Mouse (Mus musculus) splenic B cell, adult 2 months (primary cell): ENCODE data around the gene Gpr84.

Source experiments
- DNase-seq: peaks from one replicate; pipeline ENCODE4 v3.0.0-alpha.2; 2011; ENCODE audit warnings: low read depth, low spot score
- H3K27me3 ChIP-seq: 2 replicates; pipeline ENCODE4 v1.6.1; 2012; ENCODE audit warnings: mild to moderate bottlenecking, low read length, moderate library complexity, mixed read lengths; ENCODE audit not compliant: control insufficient read depth, poor library complexity, insufficient read depth, severe bottlenecking
- H3K36me3 ChIP-seq: 2 replicates; pipeline ENCODE4 v1.6.1; 2012; ENCODE audit warnings: mild to moderate bottlenecking, low read length, moderate library complexity, mixed read lengths; ENCODE audit not compliant: control insufficient read depth, poor library complexity, insufficient read depth, severe bottlenecking

Gpr84 gene

GRCm38 (mm10) chr15:103305070-103305678, 5.2 kb downstream of the Gpr84 start:
- H3K36me3 ChIP-seq = no peaks in the 10 kb centered on the region
- no peaks in the 10 kb centered on the region for H3K27me3 ChIP-seq
- DNase-seq = peak; percentile 94

DNA sequence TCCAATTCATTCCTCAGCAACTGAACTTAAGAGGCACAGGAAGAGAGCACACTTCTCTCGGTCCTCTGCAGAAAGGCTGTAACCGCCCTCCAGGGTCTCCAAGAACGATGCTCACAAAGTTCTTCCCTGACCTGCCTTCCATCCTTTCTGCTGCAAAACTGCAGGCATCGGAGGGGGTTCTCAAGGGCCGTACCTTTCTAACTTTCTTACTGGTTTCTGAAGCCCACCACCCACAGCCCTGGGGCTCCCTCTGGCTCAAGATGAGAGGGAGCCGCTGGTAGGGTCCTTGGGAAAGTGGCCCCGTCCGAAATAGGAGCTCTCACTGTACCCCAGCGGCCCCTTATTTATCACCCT, 5.8 kb downstream of the Gpr84 start:
- peak; percentile 13 for DNase-seq
- no peaks in the 10 kb centered on the region for H3K36me3 ChIP-seq
- H3K27me3 ChIP-seq = no peaks in the 10 kb centered on the region

GRCm38 (mm10) chr15:103303916-103304615, 6.3 kb downstream of the Gpr84 start:
- no peaks in the 10 kb centered on the region for H3K27me3 ChIP-seq
- H3K36me3 ChIP-seq = no peaks in the 10 kb centered on the region
- no peak for DNase-seq

DNA sequence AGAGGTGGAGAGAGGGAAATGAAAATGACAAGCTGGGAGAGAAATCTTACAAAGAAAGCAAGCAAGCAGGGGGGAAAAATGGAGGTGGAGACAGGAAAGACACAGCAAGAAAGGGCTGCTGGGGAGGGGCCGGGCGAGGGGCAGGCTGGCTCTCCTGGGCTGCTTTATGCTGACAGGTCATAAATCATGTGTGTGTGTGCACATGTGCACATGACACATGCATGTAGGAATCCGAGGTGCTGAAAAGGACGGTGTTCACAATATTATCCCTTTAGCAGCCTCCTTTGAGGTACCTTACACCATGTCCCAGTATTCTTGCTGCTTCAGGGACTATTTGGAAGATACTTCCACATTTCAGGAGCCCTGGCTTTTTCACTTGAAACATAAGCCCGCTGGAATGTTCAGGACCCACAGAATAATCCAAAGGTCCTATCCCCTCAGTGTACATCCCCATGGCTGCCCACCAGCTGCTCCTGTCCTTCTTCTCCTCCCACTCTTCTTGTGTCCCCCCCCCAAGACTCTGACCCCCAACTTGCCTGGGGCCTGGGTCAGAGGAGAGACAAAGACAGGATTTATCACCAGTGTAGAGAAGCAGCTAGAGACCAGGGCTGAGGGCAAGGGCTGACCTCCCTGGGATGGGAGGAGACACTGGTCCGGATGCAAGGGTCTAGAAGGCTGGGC, 7.9 kb downstream of the Gpr84 start:
- DNase-seq = no peak
- H3K27me3 ChIP-seq = no peaks in the 10 kb centered on the region
- H3K36me3 ChIP-seq = no peaks in the 10 kb centered on the region; the same call in 1 of the 2 replicates

GRCm38 (mm10) chr15:103301547-103302340, 8.7 kb downstream of the Gpr84 start:
- no peaks in the 10 kb centered on the region for H3K27me3 ChIP-seq
- DNase-seq = no peak
- peaks cover under 1% of the 10 kb centered on the region; the same call in 1 of the 2 replicates for H3K36me3 ChIP-seq

DNA sequence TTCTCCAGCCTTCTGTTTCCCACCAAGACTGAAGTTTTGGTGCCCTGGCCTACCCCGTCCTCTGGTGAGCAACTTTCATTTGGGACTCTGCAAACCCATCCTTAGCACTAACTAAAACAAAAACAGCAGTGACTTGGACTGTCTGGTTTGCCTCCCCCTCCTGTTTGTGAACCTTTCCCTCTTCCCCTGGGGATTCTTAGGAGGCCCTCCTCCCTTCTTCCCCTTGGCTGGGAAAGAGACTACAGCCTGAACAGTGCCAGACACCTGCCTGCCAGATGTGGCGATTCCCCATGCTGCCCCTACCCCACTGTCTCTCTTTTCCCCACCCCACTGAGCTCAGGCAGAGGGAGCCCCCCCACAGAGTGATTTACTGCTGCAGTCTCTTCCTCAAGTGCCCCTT, 9.4 kb downstream of the Gpr84 start:
- DNase-seq = no peak
- peaks cover 3% of the 10 kb centered on the region; the same call in 1 of the 2 replicates for H3K36me3 ChIP-seq
- H3K27me3 ChIP-seq = no peaks in the 10 kb centered on the region

- no peak for DNase-seq
- Histone ChIP-seq H3K27me3 (no peaks in the 10 kb centered on the region), H3K36me3 (peaks cover 3% of the 10 kb centered on the region; the same call in 1 of the 2 replicates)
These were observed 9.9 kb downstream of the Gpr84 start for GRCm38 (mm10) chr15:103300560-103300959.

- no peak for DNase-seq
These were observed 10.3 kb downstream of the Gpr84 start for GRCm38 (mm10) chr15:103300067-103300471.

GRCm38 (mm10) chr15:103299644-103300043, 10.8 kb downstream of the Gpr84 start:
- DNase-seq = no peak
- H3K27me3 ChIP-seq = no peaks in the 10 kb centered on the region
- H3K36me3 ChIP-seq = peaks cover 3% of the 10 kb centered on the region; the same call in 1 of the 2 replicates

More at GRCm38 (mm10) chr15:103300067-103300471, 10.3 kb downstream of the Gpr84 start:
- Histone ChIP-seq H3K27me3 (no peaks in the 10 kb centered on the region), H3K36me3 (peaks cover 3% of the 10 kb centered on the region; the same call in 1 of the 2 replicates)

DNA sequence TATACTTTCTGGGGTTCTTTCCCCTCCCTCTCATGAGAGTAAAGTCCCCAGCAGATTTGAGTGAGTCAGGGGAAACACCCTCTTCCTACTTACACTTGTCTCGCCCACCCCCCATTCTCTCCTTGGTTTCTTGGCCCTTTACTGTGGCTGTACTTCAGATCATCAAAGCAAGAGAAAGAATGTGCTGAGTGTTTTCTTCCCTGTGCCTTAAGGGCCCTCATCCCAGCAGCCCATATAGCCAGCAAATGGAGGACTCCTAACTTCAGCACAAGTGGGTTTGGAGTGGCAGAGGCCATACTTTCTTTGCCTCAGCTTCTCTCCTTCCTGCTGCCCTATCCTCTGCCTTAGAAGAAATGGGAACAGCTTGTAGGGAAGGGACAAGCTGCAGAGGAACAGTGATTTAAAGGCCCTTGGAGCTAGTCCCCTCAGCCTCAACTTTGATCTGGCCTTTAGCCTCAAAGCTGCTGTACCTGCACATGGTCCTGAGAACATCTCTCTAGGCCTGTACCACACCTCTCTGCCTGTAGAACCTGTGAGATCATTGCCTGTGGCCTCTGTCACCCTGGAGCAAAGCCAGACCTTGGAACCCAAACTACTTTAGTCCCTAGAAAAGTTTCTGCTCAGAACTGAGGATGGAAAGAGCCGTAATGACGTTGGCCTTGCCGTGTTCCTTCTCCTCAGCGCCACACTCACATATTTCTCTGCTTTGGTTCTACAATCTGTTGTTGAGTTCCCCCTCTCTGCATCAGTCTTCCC, 11.4 kb downstream of the Gpr84 start:
- Histone ChIP-seq H3K36me3 (peaks cover 3% of the 10 kb centered on the region; the same call in 1 of the 2 replicates), H3K27me3 (no peaks in the 10 kb centered on the region)
- no peak for DNase-seq

DNA sequence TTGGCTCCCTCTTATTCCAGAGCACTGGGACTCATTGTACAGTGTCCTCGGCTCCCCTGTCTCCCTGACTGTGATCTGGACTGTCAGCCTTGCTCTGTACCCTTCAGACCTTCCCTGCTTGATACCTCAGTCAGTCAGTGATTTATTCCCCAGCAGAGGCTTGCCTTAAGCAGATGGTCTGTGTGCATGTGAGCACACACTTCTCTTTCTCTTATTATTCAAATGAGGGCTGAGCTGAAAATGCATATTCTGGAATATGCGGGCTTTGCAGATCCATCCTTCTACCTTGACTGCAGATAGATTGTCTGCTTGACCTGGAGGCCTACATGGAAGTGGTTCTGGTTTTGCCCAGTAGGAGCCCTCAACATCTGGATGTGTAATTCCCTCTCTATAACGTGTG, 12.4 kb downstream of the Gpr84 start:
- H3K36me3 ChIP-seq = peaks cover 5% of the 10 kb centered on the region; the same call in 1 of the 2 replicates
- H3K27me3 ChIP-seq = no peaks in the 10 kb centered on the region
- no peak for DNase-seq

DNA sequence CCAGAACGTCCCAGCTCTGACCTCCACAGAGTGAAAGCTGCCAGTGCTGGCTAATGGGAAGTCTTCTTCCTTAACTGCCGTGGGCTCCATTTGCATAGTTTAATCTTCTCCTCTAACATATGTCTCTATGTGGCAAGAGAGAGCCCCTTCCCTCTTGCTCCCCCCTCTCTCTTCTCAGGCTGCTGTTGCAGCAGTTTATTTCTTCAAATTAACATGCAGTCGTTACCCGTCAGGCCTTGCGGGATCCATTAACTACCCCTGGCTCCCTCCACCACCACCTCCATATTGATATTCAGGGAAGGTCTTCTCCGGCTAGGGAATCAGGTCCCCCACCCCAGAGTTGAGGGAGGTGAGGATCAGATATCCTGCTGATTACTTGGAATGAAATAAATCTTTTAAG, 13.1 kb downstream of the Gpr84 start:
- Histone ChIP-seq H3K27me3 (no peaks in the 10 kb centered on the region), H3K36me3 (peaks cover 5% of the 10 kb centered on the region; the same call in 1 of the 2 replicates)
- no peak for DNase-seq

GRCm38 (mm10) chr15:103295851-103296250, 14.6 kb downstream of the Gpr84 start:
- H3K36me3 ChIP-seq = peaks cover 7% of the 10 kb centered on the region; the same call in 1 of the 2 replicates
- DNase-seq = no peak
- H3K27me3 ChIP-seq = no peaks in the 10 kb centered on the region

DNA sequence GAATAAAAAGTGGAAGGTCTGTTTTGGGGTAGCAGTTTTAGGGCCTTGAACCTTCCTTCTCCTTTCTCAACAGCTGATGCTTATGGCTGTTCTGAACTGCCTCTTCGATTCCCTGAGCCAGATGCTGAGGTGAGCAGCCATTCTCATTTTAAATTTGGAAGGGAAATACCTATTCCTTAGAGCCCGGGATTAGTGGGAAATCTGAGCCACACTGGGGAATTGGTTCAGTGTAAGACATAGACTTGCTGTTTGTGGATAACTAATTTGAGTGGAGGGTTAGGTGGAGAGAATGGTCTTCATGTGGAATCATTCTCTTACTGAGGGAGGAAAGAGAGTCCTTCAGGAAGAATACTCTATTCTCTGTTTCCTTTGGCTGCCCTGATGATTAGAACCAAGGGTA, 15.8 kb downstream of the Gpr84 start:
- no peak for DNase-seq
- Histone ChIP-seq H3K27me3 (no peaks in the 10 kb centered on the region), H3K36me3 (peaks cover 7% of the 10 kb centered on the region; the same call in 1 of the 2 replicates)
